Mouse (Mus musculus) urinary bladder, postnatal 36 days (tissue): ENCODE measurements around the gene Psmc3ip.

Experiments used
- DNase-seq, 2 experiments: peaks; one replicate each; pipeline ENCODE4 v3.0.0; 2022; ENCODE audit warnings: low spot score in 2 of 2, mixed read lengths in 1 of 2

Psmc3ip gene

GRCm38 (mm10) chr11:101052751-101053473 lies 42.3 kb downstream of the Psmc3ip start:
- peak; percentile 63 to 85 for DNase-seq

GRCm38 (mm10) chr11:101051617-101052016 lies 43.6 kb downstream of the Psmc3ip start:
- DNase-seq = no peak

- DNase-seq = no peak
These were observed 44.2 kb downstream of the Psmc3ip start for GRCm38 (mm10) chr11:101051051-101051493.

- DNase-seq = no peak
These were observed 44.9 kb downstream of the Psmc3ip start for GRCm38 (mm10) chr11:101050359-101050758.

- no peak for DNase-seq
These were observed 47.7 kb downstream of the Psmc3ip start for GRCm38 (mm10) chr11:101047502-101047901.

GRCm38 (mm10) chr11:101046440-101046839 lies 48.8 kb downstream of the Psmc3ip start:
- DNase-seq = no peak

- no peak for DNase-seq
These were observed 49.4 kb downstream of the Psmc3ip start for GRCm38 (mm10) chr11:101045826-101046225.
